Mouse (Mus musculus) midbrain, embryonic 15.5 days (tissue): ENCODE data around the gene Dusp15. TPM values are rescaled to one million over a fixed set of nuclear protein-coding genes. Genes with fewer than 3 reads are reported as not detected.
A peak's percentile ranks its signal among the peaks of the same experiment; 100 is the strongest.

Experiments
- ATAC-seq: fragments of 200-750 bp; cut with Nextera tagmentation; replicated peaks from 2 replicates; pipeline ENCODE4 v1.8.0; 2017; ENCODE audit warnings: moderate TSS enrichment
- H3K27ac ChIP-seq: fragments of 300-500 bp; sonication (generic); 2 replicates; pipeline ENCODE4 v1.5.1; 2015; ENCODE audit warnings: mild to moderate bottlenecking, inconsistent platforms
- H3K27me3 ChIP-seq: fragments of 300-500 bp; sonication (generic); replicated peaks from 2 replicates; pipeline ENCODE4 v1.6.1; 2015; ENCODE audit warnings: inconsistent platforms
- H3K36me3 ChIP-seq: fragments of 300-500 bp; sonication (generic); replicated peaks from 2 replicates; pipeline ENCODE4 v1.6.1; 2015; ENCODE audit warnings: inconsistent platforms
- H3K4me1 ChIP-seq: fragments of 300-500 bp; sonication (generic); 2 replicates; pipeline ENCODE4 v1.6.1; 2015; ENCODE audit warnings: inconsistent platforms
- H3K4me2 ChIP-seq: fragments of 300-500 bp; sonication (generic); 2 replicates; pipeline ENCODE4 v1.6.1; 2015; ENCODE audit warnings: inconsistent platforms, mild to moderate bottlenecking, moderate library complexity
- H3K4me3 ChIP-seq: fragments of 300-500 bp; sonication (generic); 2 replicates; pipeline ENCODE4 v1.5.1; 2015; ENCODE audit warnings: mild to moderate bottlenecking, inconsistent platforms
- H3K9ac ChIP-seq: fragments of 300-500 bp; sonication (generic); 2 replicates; pipeline ENCODE4 v1.6.1; 2015; ENCODE audit warnings: mild to moderate bottlenecking, inconsistent platforms
- H3K9me3 ChIP-seq: fragments of 300-500 bp; sonication (generic); 2 replicates; pipeline ENCODE4 v1.6.1; 2016; ENCODE audit warnings: inconsistent platforms
- WGBS: fragments of 180-500 bp; shearing (Covaris S2); methylation state at CpG from one replicate; pipeline ENCODE4 v1.1.7; 2015; ENCODE audit warnings: mixed read lengths; 5-methylcytosine and 5-hydroxymethylcytosine counted together
- polyA plus RNA-seq: library from polyadenylated mRNA; unstranded; fragments of >200 nt; fragmentation: Nextera tagmentation; extraction: Ambion mirVana; gene quantifications from 2 replicates; pipeline ENCODE4 v1.2.1, GENCODE M21; 2015

Dusp15 gene
- polyA plus RNA-seq, 1 experiment from 2014 or later, result 14.0 TPM

DNA sequence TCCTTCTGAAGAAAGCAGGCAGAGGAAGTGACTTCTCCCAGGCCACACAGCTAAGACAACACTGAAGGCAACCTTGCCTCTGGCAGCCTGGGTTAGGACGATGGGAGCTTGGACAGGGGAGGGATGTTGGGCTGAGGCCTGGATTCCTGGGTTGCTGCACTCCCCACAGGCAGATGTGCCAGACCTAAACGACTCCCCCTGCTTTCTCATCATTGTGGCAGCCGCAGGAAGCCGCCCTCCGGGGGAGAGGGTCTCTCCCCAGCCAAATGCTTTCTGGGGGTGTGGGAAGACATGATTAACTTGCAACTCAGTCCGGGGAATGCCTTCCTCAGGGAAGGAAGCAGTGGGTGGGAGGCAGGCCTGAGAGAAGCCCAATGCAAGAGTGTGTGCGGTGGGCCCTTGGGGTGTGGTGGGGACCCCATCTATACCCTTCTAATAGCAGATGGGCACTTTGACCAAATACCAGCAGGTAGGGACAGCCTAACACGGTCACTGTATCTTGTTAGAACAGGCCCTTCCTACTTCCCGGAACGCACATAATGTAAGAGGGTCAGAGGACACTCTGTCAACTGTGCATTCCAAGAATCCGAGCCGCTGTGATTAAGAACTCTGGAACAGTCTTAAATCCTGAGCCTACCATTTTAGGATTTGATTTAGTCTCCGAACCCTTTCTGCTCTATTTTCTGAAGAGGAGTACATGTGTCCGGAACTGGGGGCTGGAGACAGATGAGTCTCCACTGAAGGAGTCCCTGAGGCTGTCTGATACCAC is 23.1 kb downstream of the Dusp15 start:
- H3K36me3 ChIP-seq, result no peaks in the 10 kb centered on the region
- no peak overlapping the region for H3K9ac ChIP-seq
- H3K27ac ChIP-seq, result no peak overlapping the region
- no peak for ATAC-seq
- 57% methylated on average over 14 of the region's 14 CpGs for WGBS
- no peaks in the 10 kb centered on the region for H3K4me1 ChIP-seq
- no peaks in the 10 kb centered on the region for H3K27me3 ChIP-seq
- no peak overlapping the region for H3K4me3 ChIP-seq
- no peak overlapping the region for H3K4me2 ChIP-seq
- no peaks in the 10 kb centered on the region for H3K9me3 ChIP-seq

DNA sequence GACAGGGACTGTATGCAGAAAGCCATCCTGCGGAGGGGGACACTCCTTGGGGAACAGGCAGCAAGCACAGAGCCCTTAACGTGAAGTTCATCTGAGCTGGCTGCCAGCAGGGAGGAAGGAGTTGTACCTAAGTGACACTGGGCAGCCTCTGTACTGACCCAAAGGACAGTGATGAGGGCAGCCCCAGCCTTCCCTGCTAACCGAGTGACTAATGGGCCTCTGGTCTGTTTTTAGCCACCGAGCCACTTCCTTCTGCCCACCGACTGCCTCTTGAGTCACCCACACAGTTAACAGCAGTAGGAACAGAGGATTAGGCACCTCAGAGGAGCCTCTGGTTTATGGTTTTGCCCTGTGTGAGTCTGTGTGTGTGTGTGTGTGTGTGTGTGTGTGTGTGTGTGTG is 24.1 kb downstream of the Dusp15 start:
- no peak for ATAC-seq
- H3K9ac ChIP-seq, result no peak overlapping the region
- WGBS, result 68% methylated on average over 5 of the region's 5 CpGs
- no peaks in the 10 kb centered on the region for H3K27me3 ChIP-seq
- H3K4me2 ChIP-seq, result no peak overlapping the region
- no peaks in the 10 kb centered on the region for H3K36me3 ChIP-seq
- H3K27ac ChIP-seq, result no peak overlapping the region
- no peak overlapping the region for H3K4me3 ChIP-seq
- no peaks in the 10 kb centered on the region for H3K4me1 ChIP-seq
- H3K9me3 ChIP-seq, result no peaks in the 10 kb centered on the region

DNA sequence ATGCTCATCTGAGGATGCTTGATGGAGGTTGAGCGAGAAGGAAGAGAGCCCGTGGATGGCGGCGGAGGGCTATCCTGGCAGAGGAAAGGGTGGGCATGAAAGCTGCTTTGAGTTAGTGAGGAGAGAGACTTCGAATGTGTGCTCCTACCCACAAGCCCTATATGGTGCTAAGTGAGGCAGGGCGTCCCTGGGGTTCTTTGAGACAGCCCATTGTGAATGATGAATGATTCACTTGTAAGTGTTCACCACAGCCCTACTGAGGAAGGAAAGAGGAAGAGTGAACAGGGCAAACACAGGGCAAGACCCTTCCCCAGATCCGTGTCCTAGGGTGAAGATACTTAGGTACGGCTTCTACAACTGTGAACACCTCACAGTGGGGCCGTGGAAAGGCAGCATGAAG is 24.6 kb downstream of the Dusp15 start:
- 88% methylated on average over 9 of the region's 9 CpGs for WGBS

DNA sequence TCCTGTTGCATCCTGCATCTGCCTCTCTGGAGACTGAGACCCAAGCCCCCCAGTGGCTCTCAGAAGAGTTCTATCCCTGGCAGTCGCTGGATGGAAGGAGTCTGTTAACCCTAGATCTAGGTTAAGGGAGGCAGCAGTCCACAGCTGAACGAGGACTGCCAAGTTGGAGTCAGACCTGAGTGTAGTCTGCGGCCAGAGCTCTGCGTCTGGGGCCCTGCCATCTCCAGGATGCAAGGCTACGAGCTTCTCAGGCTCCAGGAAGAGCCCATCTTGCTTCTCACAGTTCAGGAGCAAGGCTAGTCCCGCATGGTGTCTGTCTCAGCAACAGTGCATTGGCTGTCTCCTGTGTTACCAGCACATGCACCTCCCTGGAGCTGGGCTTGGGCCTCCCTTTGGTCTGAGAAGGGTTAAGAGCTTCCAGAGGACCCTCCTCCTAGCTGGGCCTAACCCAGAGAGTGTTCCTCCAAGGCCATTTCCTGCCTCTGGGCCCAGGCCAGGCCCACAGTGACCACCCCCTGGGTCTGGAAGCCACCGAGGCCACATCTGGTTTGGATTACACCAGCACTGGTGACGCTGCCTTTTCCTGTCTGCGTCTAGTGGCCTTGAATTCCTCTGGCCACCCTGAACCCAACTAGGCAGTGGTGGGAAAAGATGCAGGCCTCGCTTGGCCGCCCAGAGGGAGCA is 26.2 kb downstream of the Dusp15 start:
- Histone ChIP-seq H3K27ac (no peak overlapping the region), H3K36me3 (no peaks in the 10 kb centered on the region), H3K4me3 (no peak overlapping the region), H3K27me3 (no peaks in the 10 kb centered on the region), H3K4me2 (no peak overlapping the region), H3K9ac (no peak overlapping the region), H3K4me1 (no peaks in the 10 kb centered on the region), H3K9me3 (no peaks in the 10 kb centered on the region)
- WGBS, result 76% methylated on average over 11 of the region's 11 CpGs
- ATAC-seq, result no peak

More for the DNA sequence above, 24.6 kb downstream of the Dusp15 start:
- no peak overlapping the region for H3K9ac ChIP-seq
- no peaks in the 10 kb centered on the region for H3K4me1 ChIP-seq
- H3K27ac ChIP-seq, result no peak overlapping the region
- H3K36me3 ChIP-seq, result no peaks in the 10 kb centered on the region
- H3K27me3 ChIP-seq, result no peaks in the 10 kb centered on the region
- H3K4me3 ChIP-seq, result no peak overlapping the region
- no peaks in the 10 kb centered on the region for H3K9me3 ChIP-seq
- no peak for ATAC-seq
- no peak overlapping the region for H3K4me2 ChIP-seq

DNA sequence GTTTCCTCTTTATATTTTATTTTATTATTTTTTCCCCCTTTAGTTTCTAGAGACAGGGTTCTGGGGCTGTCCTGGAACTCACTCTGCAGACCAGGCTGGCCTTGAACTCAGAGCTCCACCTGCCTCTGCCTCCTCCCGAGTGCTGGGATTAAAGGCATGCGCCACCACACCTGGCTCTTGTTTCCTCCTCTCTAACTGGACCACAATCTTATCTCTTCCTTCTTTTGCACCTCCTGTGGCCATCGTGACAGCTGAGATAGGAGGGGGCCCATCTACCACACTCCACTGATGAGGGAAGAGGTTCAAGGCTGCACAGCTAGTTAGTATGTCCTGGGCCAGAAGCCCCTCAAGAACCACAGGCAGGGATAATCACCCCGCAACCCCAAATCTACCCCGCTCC is 27.0 kb downstream of the Dusp15 start:
- Histone ChIP-seq H3K27ac (no peak overlapping the region), H3K4me3 (no peak overlapping the region), H3K9me3 (no peaks in the 10 kb centered on the region), H3K4me1 (no peaks in the 10 kb centered on the region), H3K36me3 (no peaks in the 10 kb centered on the region), H3K4me2 (no peak overlapping the region), H3K9ac (no peak overlapping the region), H3K27me3 (no peaks in the 10 kb centered on the region)
- WGBS, result 89% methylated on average over 5 of the region's 5 CpGs
- ATAC-seq, result no peak

DNA sequence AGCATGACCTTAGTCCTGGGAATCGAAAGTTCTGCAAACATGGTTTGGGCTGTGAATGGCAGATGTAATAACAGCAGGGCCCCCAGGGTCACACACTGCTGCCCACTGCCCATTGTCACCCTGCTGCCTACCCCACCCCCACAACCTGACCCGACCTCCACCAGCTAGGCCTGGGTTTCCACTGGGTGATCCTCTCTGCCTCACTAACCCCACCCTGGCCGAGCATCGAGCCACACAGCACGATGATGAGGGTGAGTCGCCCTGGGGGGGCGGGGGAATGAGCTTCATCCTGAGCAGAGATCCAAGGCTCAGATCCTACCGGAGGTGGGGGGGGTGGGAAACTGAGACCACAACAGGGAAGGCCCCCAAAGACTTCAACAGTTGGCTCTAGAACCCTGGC is 27.4 kb downstream of the Dusp15 start:
- no peak overlapping the region for H3K9ac ChIP-seq
- H3K27ac ChIP-seq, result no peak overlapping the region
- no peak overlapping the region for H3K4me3 ChIP-seq
- no peaks in the 10 kb centered on the region for H3K36me3 ChIP-seq
- WGBS, result 34% methylated on average over 8 of the region's 8 CpGs
- H3K27me3 ChIP-seq, result no peaks in the 10 kb centered on the region
- H3K9me3 ChIP-seq, result no peaks in the 10 kb centered on the region
- H3K4me2 ChIP-seq, result no peak overlapping the region
- no peak for ATAC-seq
- H3K4me1 ChIP-seq, result no peaks in the 10 kb centered on the region

DNA sequence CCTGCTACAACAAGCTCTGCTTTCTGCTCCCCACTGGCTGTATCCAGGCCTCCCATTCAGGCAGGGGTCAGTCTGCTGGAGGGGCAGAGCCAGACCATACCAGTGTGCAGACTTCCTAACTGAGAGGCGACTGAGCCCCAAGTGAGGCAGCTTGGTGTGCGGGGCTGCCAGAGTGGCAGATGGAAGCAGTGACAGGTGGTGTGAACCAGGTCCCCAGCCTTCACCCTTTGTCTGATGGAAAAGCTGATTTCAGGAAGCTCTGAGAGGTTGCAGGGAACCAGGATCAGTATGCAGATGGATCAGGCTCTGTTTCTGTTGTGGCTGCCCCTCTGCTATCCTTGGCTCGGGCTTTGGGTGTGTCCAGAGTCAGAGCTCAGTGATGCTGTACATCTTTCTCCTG is 27.9 kb downstream of the Dusp15 start:
- H3K9ac ChIP-seq, result no peak overlapping the region
- H3K36me3 ChIP-seq, result no peaks in the 10 kb centered on the region
- H3K4me2 ChIP-seq, result no peak overlapping the region
- 64% methylated on average over 3 of the region's 3 CpGs for WGBS
- no peak overlapping the region for H3K4me3 ChIP-seq
- ATAC-seq, result no peak
- H3K9me3 ChIP-seq, result no peaks in the 10 kb centered on the region
- H3K4me1 ChIP-seq, result no peaks in the 10 kb centered on the region
- no peak overlapping the region for H3K27ac ChIP-seq
- H3K27me3 ChIP-seq, result no peaks in the 10 kb centered on the region

DNA sequence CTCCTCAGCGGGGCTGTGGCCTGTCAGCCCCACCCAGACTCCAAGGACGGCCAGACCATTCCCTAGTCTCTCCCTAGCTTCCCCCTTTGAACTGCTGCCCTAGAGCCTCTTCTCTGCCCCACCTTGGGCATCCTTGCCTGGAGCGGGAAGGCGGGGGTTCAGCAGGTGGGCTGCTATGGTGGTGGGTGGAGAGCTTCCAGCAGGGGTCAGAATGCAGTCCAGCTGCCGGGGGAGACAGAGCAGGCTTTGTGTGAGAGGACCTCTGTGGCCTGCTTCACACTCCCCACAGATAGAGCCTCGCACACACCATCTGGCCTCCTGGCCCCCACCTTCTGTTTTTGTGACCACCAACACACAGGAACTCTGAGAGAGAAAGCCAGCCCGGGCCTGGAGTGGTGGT is 29.1 kb downstream of the Dusp15 start:
- Histone ChIP-seq H3K36me3 (no peaks in the 10 kb centered on the region), H3K4me3 (no peak overlapping the region), H3K4me2 (no peak overlapping the region), H3K9me3 (no peaks in the 10 kb centered on the region), H3K9ac (no peak overlapping the region), H3K27me3 (no peaks in the 10 kb centered on the region), H3K27ac (no peak overlapping the region), H3K4me1 (no peaks in the 10 kb centered on the region)
- ATAC-seq, result no peak
- WGBS, result 39% methylated on average over 7 of the region's 7 CpGs

DNA sequence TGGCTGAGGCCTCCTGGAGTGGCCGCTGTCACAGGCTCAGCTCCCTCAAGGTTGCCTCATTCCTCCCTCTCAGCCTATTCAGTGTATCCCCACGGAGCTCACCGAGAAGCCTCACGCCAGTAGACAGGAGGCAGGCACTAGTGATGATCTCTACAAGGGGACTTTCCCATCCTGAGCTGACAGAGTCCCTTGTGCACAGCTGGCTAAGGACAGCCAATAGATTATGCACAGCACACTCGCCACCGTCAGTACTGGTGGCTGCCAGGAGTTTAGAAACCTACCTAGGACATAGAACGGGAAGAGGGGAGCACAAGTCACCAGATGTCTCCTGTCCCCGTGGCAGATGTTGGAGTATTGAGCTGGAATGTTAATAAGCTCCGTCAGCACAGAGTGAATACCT is 33.8 kb downstream of the Dusp15 start:
- Histone ChIP-seq H3K9me3 (no peaks in the 10 kb centered on the region), H3K27ac (no peak overlapping the region), H3K9ac (no peak overlapping the region), H3K4me2 (no peak overlapping the region), H3K4me3 (no peak overlapping the region), H3K4me1 (peaks cover 9% of the 10 kb centered on the region; the same call in 1 of the 2 replicates), H3K27me3 (peaks cover 18% of the 10 kb centered on the region), H3K36me3 (no peaks in the 10 kb centered on the region)
- WGBS, result 60% methylated on average over 9 of the region's 9 CpGs
- ATAC-seq, result no peak

DNA sequence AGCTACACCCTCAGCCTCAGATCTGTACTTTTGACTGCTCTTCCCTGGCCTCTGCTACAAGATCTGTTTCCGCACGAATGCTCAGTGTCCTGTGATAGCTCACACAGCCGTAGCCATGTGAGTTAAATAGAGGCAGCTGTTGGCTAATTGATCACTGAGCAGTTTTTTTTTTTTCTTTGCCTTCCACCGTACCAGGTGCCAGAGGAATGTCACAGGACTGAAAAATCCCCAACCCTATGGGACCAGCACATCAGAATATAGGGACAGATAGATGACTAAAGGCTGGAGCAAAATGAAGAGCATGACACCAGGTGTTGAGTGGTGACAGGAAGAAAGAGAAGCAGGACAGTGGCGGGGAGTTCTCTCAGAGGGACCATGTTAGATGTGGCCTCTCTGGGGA is 35.4 kb downstream of the Dusp15 start:
- Histone ChIP-seq H3K4me2 (no peak overlapping the region), H3K4me1 (peaks cover 9% of the 10 kb centered on the region; the same call in 1 of the 2 replicates), H3K27ac (no peak overlapping the region), H3K9me3 (no peaks in the 10 kb centered on the region), H3K9ac (no peak overlapping the region), H3K27me3 (peaks cover 33% of the 10 kb centered on the region), H3K36me3 (no peaks in the 10 kb centered on the region), H3K4me3 (no peak overlapping the region)
- ATAC-seq, result no peak
- WGBS, result 67% methylated on average over 5 of the region's 5 CpGs

DNA sequence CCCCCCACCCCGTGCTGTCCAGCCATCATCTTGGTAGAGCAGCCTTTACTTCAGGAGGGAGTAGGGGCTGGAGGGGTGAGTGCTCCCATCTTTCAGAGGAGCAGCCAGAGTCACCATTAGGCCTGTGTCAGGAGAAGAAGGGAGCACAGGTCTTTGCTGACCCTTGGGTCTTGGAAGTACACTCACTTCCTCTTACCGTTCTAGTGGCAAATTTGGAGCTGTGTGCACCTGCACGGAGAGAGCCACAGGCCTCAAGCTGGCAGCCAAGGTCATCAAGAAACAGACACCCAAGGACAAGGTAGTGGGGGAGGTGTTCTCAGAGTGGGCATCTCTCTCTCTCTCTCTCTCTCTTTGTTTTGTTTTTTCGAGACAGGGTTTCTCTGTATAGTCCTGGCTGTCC is 36.0 kb downstream of the Dusp15 start:
- 82% methylated on average over 4 of the region's 4 CpGs for WGBS
- no peak overlapping the region for H3K4me3 ChIP-seq

DNA sequence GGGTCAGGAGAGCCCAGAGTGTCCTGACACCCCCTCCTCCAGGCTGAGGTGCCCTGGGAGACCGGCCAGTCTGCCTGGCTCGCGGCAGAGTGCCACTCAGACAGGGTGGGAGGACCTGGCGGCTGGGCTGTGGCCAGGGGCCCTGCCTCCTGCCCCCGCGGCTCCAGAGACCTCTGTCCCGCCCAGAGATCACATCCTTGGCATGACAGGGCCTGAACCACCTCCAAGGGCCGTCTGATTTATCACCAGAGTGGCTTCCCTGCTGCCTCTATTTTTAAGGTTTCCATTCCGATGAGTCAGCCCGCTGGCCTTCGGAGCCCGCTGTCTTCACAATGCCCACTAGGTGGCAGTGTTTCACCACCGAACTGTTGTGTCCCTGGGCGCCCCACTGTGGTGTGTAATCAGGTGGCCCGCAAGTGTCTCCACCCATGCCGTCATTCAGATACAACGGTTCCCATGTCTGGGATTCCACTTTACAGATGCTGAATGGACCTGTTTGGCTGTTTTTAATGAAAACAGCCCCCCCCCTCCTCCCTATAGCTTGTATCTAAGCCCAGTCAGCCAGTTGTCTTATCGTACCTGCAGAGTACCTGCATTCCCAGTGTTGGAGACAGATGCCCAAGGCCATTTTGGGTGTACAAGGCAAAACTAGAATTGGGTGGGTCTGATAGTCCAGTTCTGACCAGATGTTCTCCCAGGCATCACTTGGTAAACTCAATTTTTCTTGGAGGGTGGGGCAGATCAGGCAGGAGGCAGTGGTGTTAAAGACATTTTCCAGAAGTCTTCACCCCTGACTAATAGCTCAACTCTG is 37.0 kb downstream of the Dusp15 start:
- Histone ChIP-seq H3K9ac (peak overlapping the region; percentile 33), H3K36me3 (no peaks in the 10 kb centered on the region), H3K27ac (no peak overlapping the region), H3K4me2 (peak overlapping the region; percentile 46), H3K4me3 (peak overlapping the region; percentile 23), H3K9me3 (no peaks in the 10 kb centered on the region), H3K4me1 (peaks cover 9% of the 10 kb centered on the region; the same call in 1 of the 2 replicates), H3K27me3 (peaks cover 37% of the 10 kb centered on the region)
- WGBS, result 6% methylated on average over 18 of the region's 18 CpGs
- peak; percentile 76 for ATAC-seq

More for the DNA sequence above, 36.0 kb downstream of the Dusp15 start:
- Histone ChIP-seq H3K36me3 (no peaks in the 10 kb centered on the region), H3K27ac (no peak overlapping the region), H3K27me3 (peaks cover 37% of the 10 kb centered on the region), H3K9me3 (no peaks in the 10 kb centered on the region), H3K4me1 (peaks cover 9% of the 10 kb centered on the region; the same call in 1 of the 2 replicates), H3K9ac (no peak overlapping the region), H3K4me2 (no peak overlapping the region)
- ATAC-seq, result no peak
